Mouse (Mus musculus) forebrain, embryonic 16.5 days (tissue): ENCODE measurements around the gene Gm20388. TPM values are rescaled to one million over a fixed set of nuclear protein-coding genes. Genes with fewer than 3 reads are reported as not detected.

Experiments
- ATAC-seq: fragments of 200-750 bp; cut with Nextera tagmentation; 2 replicates; pipeline ENCODE4 v1.8.0; 2017; ENCODE audit warnings: mild to moderate bottlenecking, moderate library complexity
- H3K27ac ChIP-seq: fragments of 300-500 bp; sonication (generic); 2 replicates; pipeline ENCODE4 v1.5.1; 2014; ENCODE audit warnings: low read length, control low read depth
- H3K27me3 ChIP-seq: fragments of 300-500 bp; sonication (generic); replicated peaks from 2 replicates; pipeline ENCODE4 v1.6.1; 2014; ENCODE audit warnings: low read length; ENCODE audit not compliant: control insufficient read depth, insufficient read depth
- H3K36me3 ChIP-seq: fragments of 300-500 bp; sonication (generic); 2 replicates; pipeline ENCODE4 v1.6.1; 2014; ENCODE audit not compliant: control insufficient read depth, insufficient read depth
- H3K4me1 ChIP-seq: fragments of 300-500 bp; sonication (generic); replicated peaks from 2 replicates; pipeline ENCODE4 v1.6.1; 2014; ENCODE audit warnings: low read length; ENCODE audit not compliant: control insufficient read depth, insufficient read depth
- H3K4me2 ChIP-seq: fragments of 300-500 bp; sonication (generic); 2 replicates; pipeline ENCODE4 v1.6.1; 2014; ENCODE audit warnings: mild to moderate bottlenecking, low read length, control low read depth
- H3K4me3 ChIP-seq: fragments of 300-500 bp; sonication (generic); replicated peaks from 2 replicates; pipeline ENCODE4 v1.5.1; 2014; ENCODE audit warnings: mild to moderate bottlenecking, low read length, control low read depth
- H3K9ac ChIP-seq: fragments of 300-500 bp; sonication (generic); replicated peaks from 2 replicates; pipeline ENCODE4 v1.6.1; 2014; ENCODE audit warnings: low read depth, low read length, control low read depth
- H3K9me3 ChIP-seq: fragments of 300-500 bp; sonication (generic); 2 replicates; pipeline ENCODE4 v1.6.1; 2016; ENCODE audit warnings: low read length; ENCODE audit not compliant: control insufficient read depth
- WGBS: fragments of 180-500 bp; shearing (Covaris S2); extraction: QIAGEN DNeasy Blood & Tissue Kit; methylation state at CpG from one replicate; pipeline ENCODE4 v1.1.7; 2014; 5-methylcytosine and 5-hydroxymethylcytosine counted together
- polyA plus RNA-seq: library from polyadenylated mRNA; unstranded; fragments of >200 nt; fragmentation: Nextera tagmentation; extraction: Ambion mirVana; gene quantifications from 2 replicates; pipeline ENCODE4 v1.2.1, GENCODE M21; 2015

Gene Gm20388
- polyA plus RNA-seq, 1 experiment from 2014 or later = 4.7 TPM

GRCm38 (mm10) chr8:123899366-123899765, 3988.7 kb downstream of the Gm20388 start:
- Histone ChIP-seq H3K4me2 (no peak overlapping the region), H3K9me3 (no peaks in the 10 kb centered on the region), H3K4me1 (no peaks in the 10 kb centered on the region), H3K4me3 (no peak overlapping the region), H3K27me3 (peaks cover 7% of the 10 kb centered on the region), H3K36me3 (peaks cover 25% of the 10 kb centered on the region), H3K27ac (no peak overlapping the region), H3K9ac (no peak overlapping the region)
- 90% methylated on average over 7 of the region's 7 CpGs for WGBS
- no peak for ATAC-seq

DNA sequence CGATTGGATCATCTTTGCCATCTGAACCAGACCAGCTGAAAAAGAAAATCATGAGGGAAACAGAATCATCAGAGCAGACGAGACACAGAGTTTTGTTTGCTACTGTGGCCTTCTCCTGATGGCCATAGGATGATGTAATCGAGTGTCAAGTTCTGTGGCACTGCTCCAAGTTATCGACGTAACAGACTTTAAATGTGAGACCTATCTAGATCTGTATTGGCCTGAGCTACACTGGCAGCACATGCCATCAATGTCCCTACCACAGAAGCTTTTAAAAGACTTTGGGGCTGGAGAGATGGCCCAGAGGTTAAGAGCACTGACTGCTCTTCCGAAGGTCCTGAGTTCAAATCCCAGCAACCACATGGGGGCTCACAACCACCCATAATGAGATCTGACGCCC, 3992.0 kb downstream of the Gm20388 start:
- ATAC-seq = no peak
- no peaks in the 10 kb centered on the region for H3K27me3 ChIP-seq
- no peak overlapping the region for H3K27ac ChIP-seq
- H3K4me2 ChIP-seq = no peak overlapping the region
- no peak overlapping the region for H3K4me3 ChIP-seq
- H3K36me3 ChIP-seq = peaks cover 30% of the 10 kb centered on the region
- WGBS = 86% methylated on average over 7 of the region's 7 CpGs
- H3K9me3 ChIP-seq = no peaks in the 10 kb centered on the region
- no peaks in the 10 kb centered on the region for H3K4me1 ChIP-seq
- no peak overlapping the region for H3K9ac ChIP-seq

DNA sequence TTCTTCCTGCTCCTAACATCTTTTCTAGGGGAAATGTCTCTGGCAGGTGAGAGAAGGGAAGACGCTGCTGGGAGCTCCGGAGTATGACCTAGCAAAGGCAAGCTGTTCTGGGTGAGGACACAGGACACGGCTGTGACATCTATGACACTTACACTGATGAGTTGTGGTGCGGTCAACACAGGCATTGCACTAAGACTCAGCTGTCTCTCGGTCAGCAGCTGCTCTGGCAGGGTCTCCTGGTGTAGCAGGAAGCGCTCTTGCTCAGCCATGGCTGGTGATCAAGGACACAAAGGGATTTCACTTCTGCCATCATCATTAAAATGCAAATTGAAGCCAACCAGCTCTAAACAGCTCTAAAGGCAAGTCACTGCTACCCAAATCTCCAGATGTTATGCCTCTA, 3997.0 kb downstream of the Gm20388 start:
- ATAC-seq = no peak
- Histone ChIP-seq H3K27ac (no peak overlapping the region), H3K36me3 (peaks cover 27% of the 10 kb centered on the region), H3K4me2 (no peak overlapping the region), H3K9ac (no peak overlapping the region), H3K4me1 (no peaks in the 10 kb centered on the region), H3K27me3 (no peaks in the 10 kb centered on the region), H3K9me3 (no peaks in the 10 kb centered on the region), H3K4me3 (no peak overlapping the region)
- 90% methylated on average over 6 of the region's 6 CpGs for WGBS

DNA sequence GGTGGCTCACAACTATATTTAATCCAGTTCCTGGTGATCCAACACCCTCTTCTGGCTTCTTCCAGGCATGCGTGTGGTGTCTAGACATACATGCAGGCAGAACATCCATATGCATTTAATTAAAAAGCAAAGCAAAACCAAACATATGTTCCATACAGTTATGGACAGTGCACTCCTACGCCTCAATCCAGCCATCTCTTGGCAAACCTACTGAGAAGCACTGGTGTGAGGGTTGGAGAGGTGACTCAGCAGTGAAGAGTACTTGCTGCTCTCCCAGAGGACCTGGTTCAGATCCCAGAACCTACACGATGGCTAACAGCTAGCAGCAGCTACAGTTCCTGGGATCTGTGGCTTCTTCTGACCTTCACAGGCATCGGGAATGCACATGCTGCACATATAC, 4001.6 kb downstream of the Gm20388 start:
- ATAC-seq = no peak
- no peak overlapping the region for H3K27ac ChIP-seq
- H3K4me2 ChIP-seq = no peak overlapping the region
- peaks cover 32% of the 10 kb centered on the region for H3K36me3 ChIP-seq
- H3K4me3 ChIP-seq = no peak overlapping the region
- 93% methylated on average over 4 of the region's 4 CpGs for WGBS
- no peak overlapping the region for H3K9ac ChIP-seq
- no peaks in the 10 kb centered on the region for H3K9me3 ChIP-seq
- H3K27me3 ChIP-seq = no peaks in the 10 kb centered on the region
- no peaks in the 10 kb centered on the region for H3K4me1 ChIP-seq

- ATAC-seq = no peak
These were observed 4004.0 kb downstream of the Gm20388 start for GRCm38 (mm10) chr8:123914635-123915034.

DNA sequence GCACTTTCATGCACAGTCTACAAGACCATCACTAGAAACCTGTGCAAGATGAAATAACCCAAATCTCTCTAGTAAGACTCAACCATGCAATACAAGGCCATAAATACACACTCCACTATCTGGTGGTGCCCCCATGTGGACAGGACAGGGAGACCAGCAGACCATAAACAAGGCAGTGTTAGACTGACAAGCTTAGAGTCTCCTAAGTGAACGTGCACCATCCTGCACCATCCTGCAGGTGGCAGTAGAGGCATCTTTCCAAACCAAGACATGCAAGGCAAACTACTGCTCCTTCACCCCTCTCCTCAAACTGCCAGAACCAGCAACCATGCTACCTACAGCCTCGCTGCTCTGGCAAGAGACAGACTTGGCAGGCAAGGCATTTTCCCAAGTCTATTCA, 4014.1 kb downstream of the Gm20388 start:
- Histone ChIP-seq H3K4me1 (no peaks in the 10 kb centered on the region), H3K27ac (no peak overlapping the region), H3K4me2 (no peak overlapping the region), H3K4me3 (no peak overlapping the region), H3K27me3 (no peaks in the 10 kb centered on the region), H3K36me3 (peaks cover 19% of the 10 kb centered on the region), H3K9me3 (no peaks in the 10 kb centered on the region), H3K9ac (no peak overlapping the region)
- 9% methylated on average over 2 of the region's 2 CpGs for WGBS
- ATAC-seq = peak; percentile 72

More at GRCm38 (mm10) chr8:123914635-123915034, 4004.0 kb downstream of the Gm20388 start:
- Histone ChIP-seq H3K9me3 (no peaks in the 10 kb centered on the region), H3K9ac (no peak overlapping the region), H3K4me1 (no peaks in the 10 kb centered on the region), H3K27ac (no peak overlapping the region), H3K27me3 (no peaks in the 10 kb centered on the region), H3K36me3 (peaks cover 32% of the 10 kb centered on the region), H3K4me2 (no peak overlapping the region), H3K4me3 (no peak overlapping the region)
- WGBS = 97% methylated on average over 3 of the region's 3 CpGs

GRCm38 (mm10) chr8:123925671-123926070, 4015.0 kb downstream of the Gm20388 start:
- 94% methylated on average over 3 of the region's 3 CpGs for WGBS

GRCm38 (mm10) chr8:123929026-123929425, 4018.4 kb downstream of the Gm20388 start:
- peaks cover 21% of the 10 kb centered on the region for H3K36me3 ChIP-seq
- ATAC-seq = no peak

More at GRCm38 (mm10) chr8:123925671-123926070, 4015.0 kb downstream of the Gm20388 start:
- H3K9ac ChIP-seq = no peak overlapping the region
- no peaks in the 10 kb centered on the region for H3K9me3 ChIP-seq
- H3K4me1 ChIP-seq = no peaks in the 10 kb centered on the region
- H3K27ac ChIP-seq = no peak overlapping the region
- H3K4me2 ChIP-seq = no peak overlapping the region
- no peak for ATAC-seq
- no peak overlapping the region for H3K4me3 ChIP-seq
- no peaks in the 10 kb centered on the region for H3K27me3 ChIP-seq
- peaks cover 23% of the 10 kb centered on the region for H3K36me3 ChIP-seq

GRCm38 (mm10) chr8:123948942-123949685, 4038.5 kb downstream of the Gm20388 start, which contains the start of gene Nup133:
Gene Nup133, minus strand, starts transcription at chr8:123949265.
- Histone ChIP-seq H3K27ac (peak within 1 kb of the TSS; percentile 88), H3K4me1 (peaks cover 11% of the 10 kb centered on the region), H3K36me3 (peaks cover 13% of the 10 kb centered on the region), H3K4me3 (peak within 1 kb of the TSS; percentile 87), H3K27me3 (no peaks in the 10 kb centered on the region), H3K4me2 (peak within 1 kb of the TSS; percentile 81), H3K9ac (peak within 1 kb of the TSS; percentile 83), H3K9me3 (no peaks in the 10 kb centered on the region)
- peak; percentile 80 for ATAC-seq
- whole genome bisulfite sequencing = under 1% methylated on average over 76 of the region's 77 CpGs

More at GRCm38 (mm10) chr8:123929026-123929425, 4018.4 kb downstream of the Gm20388 start:
- H3K4me2 ChIP-seq = no peak overlapping the region
- H3K27ac ChIP-seq = no peak overlapping the region
- H3K9me3 ChIP-seq = no peaks in the 10 kb centered on the region
- H3K4me1 ChIP-seq = no peaks in the 10 kb centered on the region
- no peak overlapping the region for H3K9ac ChIP-seq
- no peaks in the 10 kb centered on the region for H3K27me3 ChIP-seq
- WGBS = 94% methylated on average over 7 of the region's 7 CpGs
- H3K4me3 ChIP-seq = no peak overlapping the region
